Mouse (Mus musculus) hindbrain, embryonic 13.5 days (tissue): ENCODE data around the gene Mboat2. TPM values are rescaled to one million over a fixed set of nuclear protein-coding genes. Genes with fewer than 3 reads are reported as not detected.
A peak's percentile ranks its signal among the peaks of the same experiment; 100 is the strongest.

Source experiments
- ATAC-seq: fragments of 200-750 bp; cut with Nextera tagmentation; 2 replicates; pipeline ENCODE4 v1.8.0; 2017; ENCODE audit warnings: moderate TSS enrichment; ENCODE audit not compliant: low FRiP score
- H3K27ac ChIP-seq: fragments of 300-500 bp; sonication (generic); 2 replicates; pipeline ENCODE4 v1.5.1; 2015; ENCODE audit warnings: inconsistent platforms, mild to moderate bottlenecking, moderate library complexity
- H3K27me3 ChIP-seq: fragments of 300-500 bp; sonication (generic); 2 replicates; pipeline ENCODE4 v1.6.1; 2015; ENCODE audit warnings: mild to moderate bottlenecking, inconsistent platforms
- H3K36me3 ChIP-seq: fragments of 300-500 bp; sonication (generic); 2 replicates; pipeline ENCODE4 v1.6.1; 2015; ENCODE audit warnings: mild to moderate bottlenecking, inconsistent platforms
- H3K4me1 ChIP-seq: fragments of 300-500 bp; sonication (generic); replicated peaks from 2 replicates; pipeline ENCODE4 v1.6.1; 2015; ENCODE audit warnings: inconsistent platforms
- H3K4me2 ChIP-seq: fragments of 300-500 bp; sonication (generic); 2 replicates; pipeline ENCODE4 v1.6.1; 2015; ENCODE audit warnings: inconsistent platforms, mild to moderate bottlenecking, moderate library complexity
- H3K4me3 ChIP-seq: fragments of 300-500 bp; sonication (generic); 2 replicates; pipeline ENCODE4 v1.5.1; 2015; ENCODE audit warnings: mild to moderate bottlenecking, inconsistent platforms
- H3K9ac ChIP-seq: fragments of 300-500 bp; sonication (generic); 2 replicates; pipeline ENCODE4 v1.6.1; 2015; ENCODE audit warnings: mild to moderate bottlenecking, inconsistent platforms
- H3K9me3 ChIP-seq: fragments of 300-500 bp; sonication (generic); 2 replicates; pipeline ENCODE4 v1.6.1; 2016; ENCODE audit warnings: inconsistent platforms
- WGBS: fragments of 180-500 bp; shearing (Covaris S2); methylation state at CpG from one replicate; pipeline ENCODE4 v1.1.7; 2015; 5-methylcytosine and 5-hydroxymethylcytosine counted together
- polyA plus RNA-seq: library from polyadenylated mRNA; unstranded; fragments of >200 nt; fragmentation: Nextera tagmentation; extraction: Ambion mirVana; gene quantifications from 2 replicates; pipeline ENCODE4 v1.2.1, GENCODE M21; 2015

The Mboat2 gene
- polyA plus RNA-seq, 1 experiment from 2014 or later, result 82.0 TPM

DNA sequence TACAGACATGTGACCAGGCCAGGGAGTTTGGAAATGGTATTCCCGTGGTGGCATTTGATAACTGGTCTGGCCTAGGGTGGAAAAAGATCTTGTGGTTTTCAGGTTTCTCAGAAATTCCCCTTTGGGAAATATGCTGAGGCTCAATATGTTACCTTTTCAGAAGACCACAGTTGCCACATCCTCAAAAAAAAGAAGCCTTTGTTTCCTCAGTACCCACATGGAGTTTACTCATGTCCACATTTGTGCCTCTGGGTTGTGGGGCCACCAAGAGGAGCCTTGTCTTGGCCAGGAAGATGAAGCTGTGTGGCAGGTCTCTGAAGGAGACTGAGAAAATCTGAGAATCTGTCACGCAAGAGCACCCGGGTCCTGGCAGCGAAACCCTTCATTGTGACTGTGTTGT lies 38.0 kb downstream of the Mboat2 start:
- Histone ChIP-seq H3K9ac (no peak overlapping the region), H3K36me3 (no peaks in the 10 kb centered on the region), H3K9me3 (no peaks in the 10 kb centered on the region), H3K4me3 (no peak overlapping the region), H3K4me2 (no peak overlapping the region), H3K4me1 (peaks cover 42% of the 10 kb centered on the region), H3K27me3 (no peaks in the 10 kb centered on the region), H3K27ac (no peak overlapping the region)
- WGBS, result 89% methylated on average over 4 of the region's 4 CpGs
- no peak for ATAC-seq

DNA sequence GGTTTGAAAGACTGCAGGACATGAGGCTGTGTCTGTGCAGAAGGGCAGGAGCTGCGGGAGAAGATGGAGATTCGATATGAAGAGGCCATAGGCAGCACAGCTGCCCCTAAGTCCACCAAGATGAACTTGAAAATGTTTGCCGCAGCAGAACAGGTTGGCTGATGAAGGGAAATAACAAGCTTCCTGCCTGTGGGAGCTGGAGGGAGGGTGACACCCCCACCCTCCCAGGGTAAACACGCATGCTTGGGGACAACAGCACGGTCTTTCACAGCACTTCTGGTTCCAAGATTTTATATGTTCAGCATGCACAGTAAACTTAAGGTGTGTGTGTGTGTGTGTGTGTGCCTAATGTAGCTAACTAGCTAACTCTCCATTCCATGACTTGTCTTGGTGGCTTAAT lies 38.6 kb downstream of the Mboat2 start:
- no peaks in the 10 kb centered on the region for H3K36me3 ChIP-seq
- H3K27ac ChIP-seq, result no peak overlapping the region
- no peak overlapping the region for H3K9ac ChIP-seq
- no peak overlapping the region for H3K4me3 ChIP-seq
- H3K9me3 ChIP-seq, result no peaks in the 10 kb centered on the region
- WGBS, result 94% methylated on average over 5 of the region's 5 CpGs
- H3K4me2 ChIP-seq, result no peak overlapping the region
- no peaks in the 10 kb centered on the region for H3K27me3 ChIP-seq
- H3K4me1 ChIP-seq, result peaks cover 39% of the 10 kb centered on the region
- ATAC-seq, result no peak

DNA sequence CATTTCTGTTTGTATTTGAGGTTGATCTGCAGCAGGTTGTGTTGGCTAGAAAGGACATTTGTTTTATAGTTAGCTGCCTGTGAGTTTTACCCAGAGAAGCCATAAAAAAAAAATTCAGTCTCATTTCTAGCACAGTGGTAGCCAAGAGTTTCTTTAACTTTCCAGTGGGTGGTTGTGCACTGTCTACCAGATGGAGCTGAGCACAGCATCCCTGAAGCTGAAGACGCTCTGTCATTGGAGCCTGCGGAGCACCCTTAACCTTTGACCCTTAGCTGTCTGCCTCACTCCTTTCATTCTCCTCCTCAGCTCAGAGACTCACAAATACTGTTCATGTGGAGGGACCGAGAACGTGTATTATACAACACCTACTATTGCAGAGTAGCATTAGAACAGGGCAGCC lies 40.2 kb downstream of the Mboat2 start:
- no peak overlapping the region for H3K27ac ChIP-seq
- no peaks in the 10 kb centered on the region for H3K9me3 ChIP-seq
- 35% methylated on average over 4 of the region's 4 CpGs for WGBS
- no peak overlapping the region for H3K4me2 ChIP-seq
- ATAC-seq, result no peak
- no peaks in the 10 kb centered on the region for H3K36me3 ChIP-seq
- no peak overlapping the region for H3K4me3 ChIP-seq
- H3K9ac ChIP-seq, result no peak overlapping the region
- H3K4me1 ChIP-seq, result peaks cover 29% of the 10 kb centered on the region
- no peaks in the 10 kb centered on the region for H3K27me3 ChIP-seq

DNA sequence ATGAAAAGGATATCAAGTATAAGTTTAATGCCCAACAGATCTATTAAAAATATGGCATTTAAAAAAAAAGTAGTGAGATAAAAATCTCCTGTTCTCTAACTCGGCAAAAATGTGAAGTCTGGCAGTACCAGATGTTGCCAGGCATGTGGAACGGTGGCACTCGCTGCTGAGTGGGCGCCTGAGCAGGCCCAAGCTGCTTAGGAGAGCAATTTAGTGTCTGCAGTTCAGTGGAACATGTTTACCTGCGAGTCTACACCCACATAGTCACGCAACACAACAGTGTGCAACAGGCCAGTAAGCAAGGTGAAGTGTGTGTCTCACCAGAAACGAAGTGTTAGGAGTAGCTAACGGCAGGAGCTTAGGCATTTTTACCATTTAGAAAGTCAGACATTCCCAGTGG lies 41.6 kb downstream of the Mboat2 start:
- no peak overlapping the region for H3K9ac ChIP-seq
- H3K4me3 ChIP-seq, result no peak overlapping the region
- no peaks in the 10 kb centered on the region for H3K36me3 ChIP-seq
- peaks cover 31% of the 10 kb centered on the region for H3K4me1 ChIP-seq
- peak overlapping the region; percentile 49; the same call in 1 of the 2 replicates for H3K27ac ChIP-seq
- WGBS, result 88% methylated on average over 8 of the region's 8 CpGs
- H3K4me2 ChIP-seq, result no peak overlapping the region
- no peaks in the 10 kb centered on the region for H3K27me3 ChIP-seq
- ATAC-seq, result 0 out of 2 replicates have a peak, but pooled peaks have one; percentile 28
- H3K9me3 ChIP-seq, result no peaks in the 10 kb centered on the region

DNA sequence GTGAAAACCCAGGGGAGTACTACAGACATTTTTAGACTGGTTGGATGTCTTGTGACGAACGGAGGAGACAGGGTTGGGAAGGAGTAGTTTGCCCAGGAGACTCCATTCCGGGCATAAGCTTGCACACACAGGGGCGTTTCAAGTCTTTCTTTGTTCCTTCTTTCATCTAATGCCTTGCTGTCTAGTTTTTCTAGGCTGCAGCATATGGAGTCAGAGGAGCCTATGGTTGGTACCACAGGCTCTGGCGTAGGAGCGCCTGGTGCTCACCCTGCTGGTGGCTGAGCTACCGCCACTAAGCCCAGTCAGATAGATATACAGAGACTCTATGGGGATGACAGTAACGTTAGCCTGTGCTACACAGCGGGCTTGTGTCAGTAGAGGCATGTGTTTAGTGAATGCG lies 42.0 kb downstream of the Mboat2 start:
- no peak overlapping the region for H3K9ac ChIP-seq
- H3K4me3 ChIP-seq, result no peak overlapping the region
- 77% methylated on average over 10 of the region's 10 CpGs for WGBS
- H3K27me3 ChIP-seq, result no peaks in the 10 kb centered on the region
- no peaks in the 10 kb centered on the region for H3K36me3 ChIP-seq
- peaks cover 35% of the 10 kb centered on the region for H3K4me1 ChIP-seq
- peak; percentile 57; the same call in 1 of the 2 replicates for ATAC-seq
- H3K4me2 ChIP-seq, result no peak overlapping the region
- H3K9me3 ChIP-seq, result no peaks in the 10 kb centered on the region
- peak overlapping the region; percentile 49; the same call in 1 of the 2 replicates for H3K27ac ChIP-seq

DNA sequence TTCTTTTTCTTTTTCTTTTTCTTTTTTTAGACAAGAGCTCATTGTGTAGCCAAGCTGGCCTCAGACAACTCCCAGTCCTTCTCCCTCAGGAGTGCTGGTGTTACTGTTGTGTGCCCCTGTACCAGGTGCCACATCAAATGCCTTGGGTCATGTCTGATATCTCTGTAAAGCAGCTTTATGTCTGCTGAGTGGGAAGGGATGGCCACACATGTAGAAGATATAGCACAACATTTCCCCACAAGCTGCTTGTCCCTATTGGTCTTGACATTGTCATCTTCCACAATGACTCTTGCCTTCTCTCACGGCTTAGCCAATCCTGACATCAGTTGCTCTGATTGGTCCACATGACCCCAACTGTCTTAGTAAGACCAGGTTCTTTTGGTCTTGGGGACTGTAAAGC lies 45.2 kb downstream of the Mboat2 start:
- ATAC-seq, result no peak
- Histone ChIP-seq H3K4me2 (no peak overlapping the region), H3K36me3 (no peaks in the 10 kb centered on the region), H3K9me3 (no peaks in the 10 kb centered on the region), H3K4me1 (peaks cover 30% of the 10 kb centered on the region), H3K27ac (no peak overlapping the region), H3K9ac (no peak overlapping the region), H3K4me3 (no peak overlapping the region), H3K27me3 (no peaks in the 10 kb centered on the region)
- 82% methylated on average over 1 of the region's 1 CpGs for WGBS

DNA sequence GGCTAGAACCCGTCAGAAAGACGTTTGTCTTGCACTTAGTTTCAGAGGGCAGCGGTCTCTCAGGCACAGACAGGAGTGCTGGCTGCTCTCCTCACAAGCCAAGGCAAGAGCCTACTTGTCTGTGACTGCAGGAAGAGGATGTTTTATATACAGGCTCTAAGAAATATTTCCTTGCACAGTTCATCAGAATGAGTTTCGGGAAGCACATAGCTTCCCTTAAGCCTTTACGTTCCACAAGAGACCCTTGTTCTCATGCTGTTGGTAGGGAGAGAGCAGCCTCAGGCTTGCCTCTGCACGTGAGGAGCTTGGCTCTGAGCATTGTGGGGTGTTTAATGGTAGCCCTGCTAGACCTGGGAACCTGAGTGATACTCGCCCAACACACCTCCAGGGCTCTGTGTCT lies 46.6 kb downstream of the Mboat2 start:
- Histone ChIP-seq H3K9me3 (no peaks in the 10 kb centered on the region), H3K36me3 (no peaks in the 10 kb centered on the region), H3K4me2 (no peak overlapping the region), H3K4me3 (no peak overlapping the region), H3K9ac (no peak overlapping the region), H3K27me3 (no peaks in the 10 kb centered on the region), H3K27ac (no peak overlapping the region), H3K4me1 (peaks cover 23% of the 10 kb centered on the region)
- 73% methylated on average over 7 of the region's 7 CpGs for WGBS
- no peak for ATAC-seq

DNA sequence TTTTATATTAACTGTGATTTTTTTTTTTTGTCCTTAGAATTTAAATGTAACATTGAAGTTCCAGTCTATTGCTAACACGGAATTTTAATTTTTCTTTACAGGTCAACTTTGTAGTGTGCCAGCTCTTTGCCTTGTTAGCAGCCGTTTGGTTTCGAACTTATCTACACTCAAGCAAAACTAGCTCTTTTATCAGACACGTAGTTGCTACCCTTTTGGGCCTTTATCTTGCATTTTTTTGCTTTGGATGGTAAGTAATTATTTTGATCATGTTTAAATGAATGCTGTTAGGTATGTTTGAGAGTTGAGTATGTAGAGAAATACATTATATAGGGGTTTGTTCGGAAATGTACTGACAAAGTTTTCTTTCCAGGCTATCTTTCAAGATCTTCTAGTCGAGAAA lies 47.4 kb downstream of the Mboat2 start:
- Histone ChIP-seq H3K4me2 (no peak overlapping the region), H3K9ac (no peak overlapping the region), H3K9me3 (no peaks in the 10 kb centered on the region), H3K4me1 (peaks cover 17% of the 10 kb centered on the region), H3K4me3 (no peak overlapping the region), H3K27ac (no peak overlapping the region), H3K36me3 (peaks cover 6% of the 10 kb centered on the region), H3K27me3 (no peaks in the 10 kb centered on the region)
- ATAC-seq, result no peak
- WGBS, result 91% methylated on average over 6 of the region's 6 CpGs

DNA sequence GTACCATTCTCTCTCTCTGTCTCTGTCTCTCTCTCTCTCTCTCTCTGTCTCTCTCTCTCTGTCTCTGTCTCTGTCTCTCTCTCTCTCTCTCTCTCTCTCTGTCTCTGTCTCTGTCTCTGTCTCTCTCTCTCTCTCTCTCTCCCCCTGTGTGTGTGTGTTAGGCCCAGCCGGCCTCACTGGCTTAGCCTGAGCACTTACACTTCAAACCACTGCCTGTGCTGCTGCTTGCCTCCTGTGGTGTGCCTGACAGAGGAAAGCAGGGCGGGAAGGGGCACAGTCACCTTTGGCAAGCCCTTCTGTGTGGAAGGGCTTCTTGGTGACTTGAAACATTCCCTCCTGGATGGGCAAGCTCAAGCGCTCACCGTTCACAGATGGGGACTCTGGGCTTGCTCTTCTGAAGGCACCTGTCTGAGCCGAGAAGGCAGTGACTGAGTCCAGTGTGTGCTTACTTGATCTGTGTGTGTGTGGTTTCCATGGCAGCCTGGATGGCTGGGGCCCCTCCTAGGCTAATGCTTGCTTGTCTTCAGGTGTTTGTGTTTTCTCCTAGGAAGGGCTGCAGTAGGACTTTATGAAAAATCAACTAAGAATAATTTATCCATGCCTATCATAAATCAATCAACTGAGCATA lies 48.2 kb downstream of the Mboat2 start:
- 47% methylated on average over 5 of the region's 5 CpGs for WGBS
- no peak for ATAC-seq
- peaks cover 14% of the 10 kb centered on the region for H3K36me3 ChIP-seq

DNA sequence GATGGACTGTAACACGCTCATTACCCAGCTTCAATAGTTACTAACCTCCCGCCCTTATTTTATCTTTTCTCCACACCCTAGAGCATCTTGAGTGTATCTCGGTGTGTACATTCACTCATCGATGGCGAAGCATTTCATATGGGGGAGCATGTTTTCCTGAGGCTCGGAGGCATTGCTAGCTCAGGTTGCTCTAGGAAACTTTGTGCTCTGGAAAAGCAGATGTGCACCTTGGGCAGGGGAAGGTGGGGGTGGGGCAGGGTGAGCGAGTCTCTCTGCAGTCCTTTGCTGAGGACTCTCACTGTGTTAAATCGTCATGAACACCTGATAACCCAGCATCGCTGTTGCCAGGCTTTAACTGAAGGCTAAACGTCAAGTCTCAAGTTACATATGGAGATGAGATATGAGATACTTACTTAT lies 48.9 kb downstream of the Mboat2 start:
- Histone ChIP-seq H3K27ac (no peak overlapping the region), H3K9ac (no peak overlapping the region), H3K27me3 (no peaks in the 10 kb centered on the region), H3K36me3 (peaks cover 22% of the 10 kb centered on the region), H3K9me3 (no peaks in the 10 kb centered on the region), H3K4me2 (no peak overlapping the region), H3K4me1 (peaks cover 17% of the 10 kb centered on the region), H3K4me3 (no peak overlapping the region)
- ATAC-seq, result no peak
- WGBS, result 89% methylated on average over 10 of the region's 10 CpGs

More for the DNA sequence above, 48.2 kb downstream of the Mboat2 start:
- no peak overlapping the region for H3K4me3 ChIP-seq
- peaks cover 17% of the 10 kb centered on the region for H3K4me1 ChIP-seq
- no peaks in the 10 kb centered on the region for H3K27me3 ChIP-seq
- H3K27ac ChIP-seq, result no peak overlapping the region
- H3K4me2 ChIP-seq, result no peak overlapping the region
- no peaks in the 10 kb centered on the region for H3K9me3 ChIP-seq
- no peak overlapping the region for H3K9ac ChIP-seq

DNA sequence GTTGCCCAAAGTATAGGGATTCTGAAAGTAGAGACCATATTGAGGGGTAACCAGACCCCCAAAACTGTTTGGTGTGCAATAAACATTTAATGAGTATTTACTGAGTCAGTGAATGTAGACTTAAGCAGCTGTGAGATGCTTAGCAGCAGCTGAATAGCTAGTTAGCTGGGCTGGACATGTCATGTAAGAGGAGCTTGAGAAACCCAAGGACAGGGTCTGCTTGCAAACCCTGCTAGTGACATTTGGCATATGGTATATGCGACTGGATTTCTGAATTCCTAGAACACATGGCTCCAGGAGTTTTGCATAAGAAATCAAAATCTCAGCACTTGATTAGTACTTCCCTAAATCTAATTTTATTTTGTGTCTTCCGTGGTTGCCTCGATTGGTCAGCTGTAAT lies 52.6 kb downstream of the Mboat2 start:
- ATAC-seq, result no peak
- Histone ChIP-seq H3K27ac (no peak overlapping the region), H3K4me3 (no peak overlapping the region), H3K4me2 (no peak overlapping the region), H3K4me1 (peaks cover 7% of the 10 kb centered on the region), H3K27me3 (no peaks in the 10 kb centered on the region), H3K9me3 (no peaks in the 10 kb centered on the region), H3K36me3 (peaks cover 42% of the 10 kb centered on the region), H3K9ac (no peak overlapping the region)
- WGBS, result 93% methylated on average over 3 of the region's 3 CpGs

DNA sequence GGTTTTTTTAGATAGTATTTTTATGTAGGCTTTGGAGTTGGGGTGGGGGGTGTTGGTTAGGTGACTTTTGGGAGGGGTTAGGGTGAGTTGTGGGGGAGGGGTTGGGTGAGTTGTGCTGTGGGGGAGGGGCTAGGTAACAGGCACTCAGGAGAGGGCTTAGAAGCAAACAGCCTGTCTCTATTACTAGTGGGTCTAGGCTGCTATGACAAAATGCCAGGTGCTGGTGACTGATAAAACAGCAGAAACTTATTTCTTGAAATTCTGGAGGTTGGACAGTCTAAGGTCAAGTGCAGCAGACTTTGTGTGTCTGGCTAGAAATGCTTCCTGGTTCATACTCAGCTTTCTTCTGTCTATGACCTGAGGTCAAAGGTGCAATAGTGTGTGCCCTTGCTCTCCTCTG lies 56.1 kb downstream of the Mboat2 start:
- no peak overlapping the region for H3K4me3 ChIP-seq
- peaks cover 9% of the 10 kb centered on the region for H3K4me1 ChIP-seq
- no peaks in the 10 kb centered on the region for H3K9me3 ChIP-seq
- no peak overlapping the region for H3K4me2 ChIP-seq
- H3K9ac ChIP-seq, result no peak overlapping the region
- no peak overlapping the region for H3K27ac ChIP-seq
- H3K36me3 ChIP-seq, result peaks cover 62% of the 10 kb centered on the region
- ATAC-seq, result no peak
- no peaks in the 10 kb centered on the region for H3K27me3 ChIP-seq

DNA sequence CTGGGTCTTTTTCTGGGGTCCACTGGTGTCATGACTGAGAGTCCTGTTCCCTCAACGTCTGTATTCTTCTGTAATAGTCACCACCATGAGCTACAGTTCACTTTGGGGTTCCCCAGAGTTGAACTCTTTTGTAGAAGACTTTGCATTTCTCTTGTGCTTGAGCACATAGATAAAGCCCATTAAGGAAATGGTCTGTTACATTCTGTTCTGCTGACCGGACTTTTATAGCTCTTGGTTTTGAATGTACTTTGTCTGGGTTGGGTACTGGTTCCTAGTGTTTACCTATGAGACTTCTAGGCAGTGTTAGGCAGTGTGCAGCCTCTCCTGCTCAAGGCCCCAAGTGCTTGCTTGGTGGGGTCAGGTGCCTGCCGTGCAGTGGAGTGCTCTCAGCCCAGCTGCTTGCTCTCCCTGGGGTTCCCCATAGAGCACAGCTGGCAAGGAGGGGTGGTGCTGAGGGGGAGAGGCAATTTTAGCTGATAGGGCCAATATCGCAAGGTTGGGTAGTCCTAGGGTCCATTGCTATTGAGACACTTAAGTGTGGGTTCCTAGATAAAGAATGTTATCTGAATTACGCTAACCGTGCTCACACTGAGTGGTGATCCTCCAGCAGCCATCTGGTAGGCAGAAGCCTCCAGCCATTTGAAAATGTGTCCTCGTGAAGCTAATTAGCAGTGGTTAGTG lies 58.8 kb downstream of the Mboat2 start:
- Histone ChIP-seq H3K9me3 (no peaks in the 10 kb centered on the region), H3K4me2 (no peak overlapping the region), H3K36me3 (peaks cover 42% of the 10 kb centered on the region), H3K27me3 (no peaks in the 10 kb centered on the region), H3K27ac (peak overlapping the region; percentile 30; the same call in 1 of the 2 replicates), H3K9ac (no peak overlapping the region), H3K4me1 (peaks cover 20% of the 10 kb centered on the region), H3K4me3 (no peak overlapping the region)
- 65% methylated on average over 7 of the region's 7 CpGs for WGBS
- 0 out of 2 replicates have a peak, but pooled peaks have one; percentile 16 for ATAC-seq
